In the genomic region with DNA sequence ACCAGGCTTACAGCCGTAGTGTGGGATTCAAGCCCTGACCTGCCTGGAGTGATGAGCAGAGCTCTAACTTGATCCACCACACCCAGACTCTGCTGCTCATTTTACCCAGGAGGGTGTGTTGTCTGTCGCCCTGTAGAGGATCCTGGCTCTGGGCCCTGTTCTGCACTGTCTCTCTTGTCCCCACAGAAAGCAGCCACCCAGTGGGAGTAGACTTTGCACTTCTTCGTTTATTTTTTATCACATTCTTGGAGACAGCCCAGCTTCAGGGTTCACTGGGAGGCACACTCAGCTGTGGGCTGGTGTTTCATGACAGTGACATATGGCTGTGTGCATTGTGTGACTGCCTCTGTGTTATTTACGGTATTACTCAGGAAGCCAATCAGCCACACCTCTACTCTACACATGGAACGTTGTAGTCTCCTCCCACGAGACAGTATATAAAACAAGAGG, we compare ENCODE assay signal across 8 mouse cellular contexts. TPM values are rescaled to one million over a fixed set of nuclear protein-coding genes. Genes with fewer than 3 reads are reported as not detected.
DNase-seq lines count a peak whose midpoint lies in the region; ATAC-seq and TF ChIP-seq lines count a peak whose summit lies in the region.

No protein-coding gene starts in this region.

- no peak overlapping the region for H3K4me2 ChIP-seq in heart, embryonic 12.5 days
- 0 out of 2 replicates have a peak overlapping the region, but pooled peaks have one; percentile 46 for H3K4me2 ChIP-seq in embryonic facial prominence, embryonic 13.5 days
- H3K4me2 ChIP-seq in kidney, postnatal 0 days (ENCODE audit: low read length): no peak overlapping the region
- H3K4me2 ChIP-seq in forebrain, embryonic 14.5 days (ENCODE audit: low read length): no peak overlapping the region

- H3K36me3 ChIP-seq in heart, embryonic 12.5 days: no peaks in the 10 kb centered on the region
- no peaks in the 10 kb centered on the region for H3K36me3 ChIP-seq in embryonic facial prominence, embryonic 13.5 days
- H3K36me3 ChIP-seq in kidney, postnatal 0 days (ENCODE audit: insufficient read depth, low read length): no peaks in the 10 kb centered on the region
- H3K36me3 ChIP-seq in forebrain, embryonic 14.5 days (ENCODE audit: control insufficient read depth, insufficient read depth, low read length): no peaks in the 10 kb centered on the region

- H3K4me3 ChIP-seq in heart, embryonic 12.5 days: no peak overlapping the region
- no peak overlapping the region for H3K4me3 ChIP-seq in embryonic facial prominence, embryonic 13.5 days
- H3K4me3 ChIP-seq in kidney, postnatal 0 days (replicated peaks; ENCODE audit: low read depth, low read length): no peak overlapping the region
- H3K4me3 ChIP-seq in lung, adult 2 months (replicated peaks; ENCODE audit: extremely low read depth, low read depth, low read length): no peak overlapping the region
- H3K4me3 ChIP-seq in forebrain, embryonic 14.5 days (ENCODE audit: low read depth, low read length): no peak overlapping the region

- ATAC-seq in heart, embryonic 12.5 days (ENCODE audit: insufficient number of reproducible peaks, low FRiP score): peak; percentile 49; the same call in 1 of the 2 replicates
- ATAC-seq in embryonic facial prominence, embryonic 13.5 days (ENCODE audit: insufficient number of reproducible peaks, insufficient read depth, low FRiP score, low TSS enrichment, low read depth): peak; percentile 70
- peak; percentile 71 for ATAC-seq in kidney, postnatal 0 days (replicated peaks; ENCODE audit: low FRiP score, low read depth)
- ATAC-seq in forebrain, embryonic 14.5 days: no peak

- peak; percentile 38; the same call in 1 of the 2 replicates for TF ChIP-seq POLR2A in lung, adult 2 months (IDR thresholded peaks at IDR 0.05; ENCODE audit: borderline replicate concordance, extremely low read depth, low read depth, low read length)

- H3K27me3 ChIP-seq in heart, embryonic 12.5 days (replicated peaks): no peaks in the 10 kb centered on the region
- no peaks in the 10 kb centered on the region for H3K27me3 ChIP-seq in embryonic facial prominence, embryonic 13.5 days
- no peaks in the 10 kb centered on the region for H3K27me3 ChIP-seq in kidney, postnatal 0 days (ENCODE audit: insufficient read depth, low read length)
- H3K27me3 ChIP-seq in forebrain, embryonic 14.5 days (replicated peaks; ENCODE audit: control insufficient read depth, insufficient read depth, low read length): no peaks in the 10 kb centered on the region

- 0 out of 2 replicates have a peak, but pooled peaks have one; percentile 3 for TF ChIP-seq CTCF in kidney, postnatal 0 days (IDR thresholded peaks at IDR 0.05; ENCODE audit: low read depth)
- TF ChIP-seq CTCF in lung, adult 2 months (IDR thresholded peaks at IDR 0.05; ENCODE audit: insufficient read depth, low read length): no peak

- peaks cover 24% of the 10 kb centered on the region for H3K4me1 ChIP-seq in heart, embryonic 12.5 days (replicated peaks)
- peaks cover 29% of the 10 kb centered on the region for H3K4me1 ChIP-seq in embryonic facial prominence, embryonic 13.5 days
- H3K4me1 ChIP-seq in kidney, postnatal 0 days (replicated peaks; ENCODE audit: insufficient read depth, low read length): peaks cover 16% of the 10 kb centered on the region; the same call in 1 of the 2 replicates
- peaks cover 19% of the 10 kb centered on the region for H3K4me1 ChIP-seq in lung, adult 2 months (ENCODE audit: control insufficient read depth, insufficient read depth, low read length)
- H3K4me1 ChIP-seq in forebrain, embryonic 14.5 days (ENCODE audit: control insufficient read depth, insufficient read depth, low read length): no peaks in the 10 kb centered on the region

- peak overlapping the region; percentile 22; the same call in 1 of the 2 replicates for H3K27ac ChIP-seq in heart, embryonic 12.5 days (ENCODE audit: poor library complexity, severe bottlenecking)
- H3K27ac ChIP-seq in embryonic facial prominence, embryonic 13.5 days: peak overlapping the region; percentile 80
- peak overlapping the region; percentile 73 for H3K27ac ChIP-seq in kidney, postnatal 0 days
- H3K27ac ChIP-seq in forebrain, embryonic 14.5 days (ENCODE audit: low read depth, low read length): no peak overlapping the region

- H3K9ac ChIP-seq in heart, embryonic 12.5 days: no peak overlapping the region
- peak overlapping the region; percentile 44 for H3K9ac ChIP-seq in embryonic facial prominence, embryonic 13.5 days
- no peak overlapping the region for H3K9ac ChIP-seq in kidney, postnatal 0 days (ENCODE audit: low read depth, low read length)
- no peak overlapping the region for H3K9ac ChIP-seq in forebrain, embryonic 14.5 days (ENCODE audit: low read length)

- WGBS in heart, embryonic 12.5 days: 25% methylated on average over 6 of the region's 6 CpGs
- WGBS in embryonic facial prominence, embryonic 13.5 days: 42% methylated on average over 6 of the region's 6 CpGs
- 11% methylated on average over 6 of the region's 6 CpGs for WGBS in kidney, postnatal 0 days
- WGBS in lung, adult 2 months: 9% methylated on average over 6 of the region's 6 CpGs
- 69% methylated on average over 6 of the region's 6 CpGs for WGBS in forebrain, embryonic 14.5 days

- H3K9me3 ChIP-seq in heart, embryonic 12.5 days (replicated peaks): no peaks in the 10 kb centered on the region
- H3K9me3 ChIP-seq in embryonic facial prominence, embryonic 13.5 days: no peaks in the 10 kb centered on the region
- no peaks in the 10 kb centered on the region for H3K9me3 ChIP-seq in kidney, postnatal 0 days (replicated peaks; ENCODE audit: low read length)
- no peaks in the 10 kb centered on the region for H3K9me3 ChIP-seq in forebrain, embryonic 14.5 days (replicated peaks; ENCODE audit: control insufficient read depth, low read length)

- no peak for DNase-seq in heart, adult 9 months (ENCODE audit: low spot score in 2 of 2)
- peak; percentile 74 for DNase-seq in kidney, postnatal 0 days (ENCODE audit: low spot score)
- no peak for DNase-seq in lung, adult 2 months
- no peak for DNase-seq in urinary bladder, postnatal 10 days (ENCODE audit: low spot score)
- no peak for DNase-seq in adrenal gland, adult 8-10 months
- DNase-seq in forebrain, embryonic 14.5 days (ENCODE audit: low spot score): no peak

RNA-seq across cellular contexts. Expression of a gene that starts 23.6 kb away (rescaled TPM):
- 3.8 and 4.0 TPM in 2 replicates for polyA plus RNA-seq in heart, embryonic 12.5 days (2016; fragmentation: Nextera tagmentation; extraction: Ambion mirVana)
- 9.7 and 10.1 TPM in 2 replicates for polyA plus RNA-seq in embryonic facial prominence, embryonic 13.5 days (2015; fragmentation: Nextera tagmentation; extraction: Ambion mirVana)
- 8.9 and 9.1 TPM in 2 replicates for polyA plus RNA-seq in kidney, postnatal 0 days (2015; fragmentation: Nextera tagmentation; extraction: Ambion mirVana)
- polyA plus RNA-seq in lung, adult 2 months (2012; rRNA removed): 16.7 and 29.8 TPM in 2 replicates
- 10 to 100 TPM; 36.8 to 57.3 (median 48.1) TPM for total RNA-seq in adrenal gland, adult 8-10 months (2022)
- 0.51 and 0.69 TPM in 2 replicates for polyA plus RNA-seq in forebrain, embryonic 14.5 days (2014; fragmentation: Nextera tagmentation; extraction: Ambion mirVana)

RNA-seq across cellular contexts. Expression of a gene that starts 28.1 kb away (rescaled TPM):
- polyA plus RNA-seq in heart, embryonic 12.5 days (2016; fragmentation: Nextera tagmentation; extraction: Ambion mirVana): 7.9 and 9.5 TPM in 2 replicates
- polyA plus RNA-seq in embryonic facial prominence, embryonic 13.5 days (2015; fragmentation: Nextera tagmentation; extraction: Ambion mirVana): 14.1 and 14.3 TPM in 2 replicates
- polyA plus RNA-seq in kidney, postnatal 0 days (2015; fragmentation: Nextera tagmentation; extraction: Ambion mirVana): 10.8 and 11.9 TPM in 2 replicates
- 8.4 and 12.1 TPM in 2 replicates for polyA plus RNA-seq in lung, adult 2 months (2012; rRNA removed)
- total RNA-seq in adrenal gland, adult 8-10 months (2022): 10 to 100 TPM; 15.5 to 26.6 (median 17.7) TPM
- polyA plus RNA-seq in forebrain, embryonic 14.5 days (2014; fragmentation: Nextera tagmentation; extraction: Ambion mirVana): 11.1 and 12.7 TPM in 2 replicates

RNA-seq across cellular contexts. Expression of a gene that starts 33.4 kb away (rescaled TPM):
- polyA plus RNA-seq in heart, embryonic 12.5 days (2016; fragmentation: Nextera tagmentation; extraction: Ambion mirVana): not detected in 2 replicates
- 0.22 TPM in 1 of 2 replicates, not detected in the other for polyA plus RNA-seq in embryonic facial prominence, embryonic 13.5 days (2015; fragmentation: Nextera tagmentation; extraction: Ambion mirVana)
- polyA plus RNA-seq in kidney, postnatal 0 days (2015; fragmentation: Nextera tagmentation; extraction: Ambion mirVana): 0.15 and 0.29 TPM in 2 replicates
- polyA plus RNA-seq in lung, adult 2 months (2012; rRNA removed): 0.25 and 0.31 TPM in 2 replicates
- total RNA-seq in adrenal gland, adult 8-10 months (2022): 1 to 10 TPM in 2 of 4 experiments, under 1 TPM in 2; 0.51 to 2.6 (median 1.0) TPM
- not detected in 2 replicates for polyA plus RNA-seq in forebrain, embryonic 14.5 days (2014; fragmentation: Nextera tagmentation; extraction: Ambion mirVana)

RNA-seq across cellular contexts. Expression of a gene that starts 34.0 kb away (rescaled TPM):
- not detected in 2 replicates for polyA plus RNA-seq in heart, embryonic 12.5 days (2016; fragmentation: Nextera tagmentation; extraction: Ambion mirVana)
- not detected in 2 replicates for polyA plus RNA-seq in embryonic facial prominence, embryonic 13.5 days (2015; fragmentation: Nextera tagmentation; extraction: Ambion mirVana)
- not detected in 2 replicates for polyA plus RNA-seq in kidney, postnatal 0 days (2015; fragmentation: Nextera tagmentation; extraction: Ambion mirVana)
- not detected in 2 replicates for polyA plus RNA-seq in lung, adult 2 months (2012; rRNA removed)
- total RNA-seq in adrenal gland, adult 8-10 months (2022): under 1 TPM in 3 of 4 experiments, not detected in 1; 0.26 to 0.42 (median 0.35) TPM
- not detected in 2 replicates for polyA plus RNA-seq in forebrain, embryonic 14.5 days (2014; fragmentation: Nextera tagmentation; extraction: Ambion mirVana)

RNA-seq across cellular contexts. Expression of a gene that starts 45.0 kb away (rescaled TPM):
- 91.4 and 95.0 TPM in 2 replicates for polyA plus RNA-seq in heart, embryonic 12.5 days (2016; fragmentation: Nextera tagmentation; extraction: Ambion mirVana)
- 141 and 144 TPM in 2 replicates for polyA plus RNA-seq in embryonic facial prominence, embryonic 13.5 days (2015; fragmentation: Nextera tagmentation; extraction: Ambion mirVana)
- polyA plus RNA-seq in kidney, postnatal 0 days (2015; fragmentation: Nextera tagmentation; extraction: Ambion mirVana): 103 and 105 TPM in 2 replicates
- polyA plus RNA-seq in lung, adult 2 months (2012; rRNA removed): 9.3 and 18.8 TPM in 2 replicates
- total RNA-seq in adrenal gland, adult 8-10 months (2022): 10 to 100 TPM; 55.1 to 76.7 (median 67.0) TPM
- polyA plus RNA-seq in forebrain, embryonic 14.5 days (2014; fragmentation: Nextera tagmentation; extraction: Ambion mirVana): 135 and 138 TPM in 2 replicates
